Mouse (Mus musculus) brain, embryonic 14.5 days (tissue): ENCODE measurements at regions not wholly inside any gene's neighbourhood (a gene's known extent, or its start where the extent isn't known, plus 50 kb on each side); places are given as distances from the start of the nearest gene placed in this dataset.

Experiments
- CTCF ChIP-seq: fragments of 200-500 bp; IDR thresholded peaks from 2 replicates; pipeline ENCODE4 v1.5.1; 2012; ENCODE audit warnings: inconsistent platforms, mild to moderate bottlenecking, moderate library complexity, borderline replicate concordance; ENCODE audit not compliant: insufficient read depth, insufficient read length; ENCODE audit errors: extremely low read depth
- POLR2A ChIP-seq: fragments of 200-500 bp; IDR thresholded peaks from 2 replicates; pipeline ENCODE4 v1.6.1; 2012; ENCODE audit warnings: mild to moderate bottlenecking, inconsistent platforms, borderline replicate concordance; ENCODE audit not compliant: poor library complexity, insufficient read depth, insufficient read length, severe bottlenecking; ENCODE audit errors: extremely low read depth

GRCm38 (mm10) chr14:100374494-100375217 lies 90.2 kb upstream of the Klf12 start:
- TF ChIP-seq CTCF = no peak
- TF ChIP-seq POLR2A = no peak
